Mouse (Mus musculus) heart, embryonic 15.5 days (tissue): ENCODE data around the gene Dedd2. TPM values are rescaled to one million over a fixed set of nuclear protein-coding genes. Genes with fewer than 3 reads are reported as not detected.

Experiments
- ATAC-seq: fragments of 200-750 bp; cut with Nextera tagmentation; replicated peaks from 2 replicates; pipeline ENCODE4 v1.8.0; 2017; ENCODE audit warnings: low read depth, moderate TSS enrichment; ENCODE audit not compliant: insufficient number of reproducible peaks, insufficient read depth, low FRiP score
- H3K27ac ChIP-seq: fragments of 300-500 bp; sonication (generic); 2 replicates; pipeline ENCODE4 v1.5.1; 2015; ENCODE audit warnings: mild to moderate bottlenecking, inconsistent platforms
- H3K27me3 ChIP-seq: fragments of 300-500 bp; sonication (generic); 2 replicates; pipeline ENCODE4 v1.6.1; 2015; ENCODE audit warnings: inconsistent platforms
- H3K36me3 ChIP-seq: fragments of 300-500 bp; sonication (generic); 2 replicates; pipeline ENCODE4 v1.6.1; 2015; ENCODE audit warnings: mild to moderate bottlenecking, inconsistent platforms
- H3K4me1 ChIP-seq: fragments of 300-500 bp; sonication (generic); replicated peaks from 2 replicates; pipeline ENCODE4 v1.6.1; 2015; ENCODE audit warnings: inconsistent platforms
- H3K4me2 ChIP-seq: fragments of 300-500 bp; sonication (generic); 2 replicates; pipeline ENCODE4 v1.6.1; 2015; ENCODE audit warnings: inconsistent platforms, mild to moderate bottlenecking, moderate library complexity
- H3K4me3 ChIP-seq: fragments of 300-500 bp; sonication (generic); 2 replicates; pipeline ENCODE4 v1.5.1; 2015; ENCODE audit warnings: mild to moderate bottlenecking, inconsistent platforms
- H3K9ac ChIP-seq: fragments of 300-500 bp; sonication (generic); 2 replicates; pipeline ENCODE4 v1.6.1; 2015; ENCODE audit warnings: mild to moderate bottlenecking, inconsistent platforms
- H3K9me3 ChIP-seq: fragments of 300-500 bp; sonication (generic); replicated peaks from 2 replicates; pipeline ENCODE4 v1.6.1; 2016; ENCODE audit warnings: inconsistent platforms
- WGBS: fragments of 180-500 bp; shearing (Covaris S2); methylation state at CpG from one replicate; pipeline ENCODE4 v1.1.7; 2015; ENCODE audit warnings: mixed read lengths; 5-methylcytosine and 5-hydroxymethylcytosine counted together
- polyA plus RNA-seq: library from polyadenylated mRNA; unstranded; fragments of >200 nt; fragmentation: Nextera tagmentation; extraction: Ambion mirVana; gene quantifications from 2 replicates; pipeline ENCODE4 v1.2.1, GENCODE M21; 2015

Gene Dedd2
- polyA plus RNA-seq, 1 experiment from 2014 or later: 6.6 TPM

DNA sequence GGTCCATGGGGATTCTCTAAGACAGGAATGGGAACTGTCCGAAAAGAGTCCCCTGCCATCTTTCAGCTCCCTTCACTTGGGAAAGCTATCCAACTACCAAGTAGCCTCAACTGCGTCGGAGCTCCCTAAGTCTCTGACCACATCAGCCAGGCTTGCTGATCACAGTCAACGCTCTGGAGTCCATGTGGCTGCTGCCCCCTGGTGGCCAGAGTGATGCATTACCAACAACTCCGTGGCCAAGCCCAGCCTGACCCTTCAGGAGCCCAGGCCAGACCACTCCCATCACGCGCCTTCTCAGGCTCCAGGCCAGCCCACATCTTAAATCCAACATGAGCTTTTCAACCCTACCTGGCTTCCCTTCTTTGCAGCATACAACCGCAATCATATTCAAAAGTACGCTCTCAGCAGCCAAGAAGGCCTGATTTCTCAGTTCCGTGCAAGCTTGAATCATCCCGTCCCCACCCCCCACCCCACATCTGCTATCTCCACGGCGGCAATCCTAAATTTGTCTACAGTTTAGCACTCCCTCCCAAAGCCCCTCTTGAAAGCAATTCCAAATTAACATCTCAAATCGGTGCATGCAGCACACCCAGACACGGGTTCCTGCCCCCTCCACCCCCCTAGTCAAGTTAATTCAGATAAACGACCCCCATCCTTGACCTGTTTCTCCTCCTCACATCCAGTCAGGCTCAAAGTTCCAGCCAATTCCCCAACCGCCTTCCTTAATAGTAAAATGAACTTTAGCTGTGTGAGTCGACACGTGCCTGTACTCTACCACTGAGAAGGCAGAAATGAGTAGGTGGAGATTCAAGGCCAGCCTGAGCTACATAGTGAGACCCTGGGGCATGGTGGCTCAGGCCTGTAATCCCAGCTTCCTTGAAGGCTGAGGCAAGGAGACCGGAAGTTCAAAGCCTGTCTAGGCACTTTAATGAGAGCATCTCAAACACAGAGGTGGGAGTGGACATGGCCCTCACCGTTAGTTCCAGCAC lies 32.5 kb downstream of the Dedd2 start:
- Histone ChIP-seq H3K4me2 (no peak overlapping the region), H3K9me3 (no peaks in the 10 kb centered on the region), H3K4me3 (no peak overlapping the region), H3K4me1 (no peaks in the 10 kb centered on the region), H3K36me3 (no peaks in the 10 kb centered on the region), H3K27ac (no peak overlapping the region), H3K27me3 (peaks cover 25% of the 10 kb centered on the region), H3K9ac (no peak overlapping the region)
- 26% methylated on average over 21 of the region's 21 CpGs for WGBS
- peak; percentile 72 for ATAC-seq

DNA sequence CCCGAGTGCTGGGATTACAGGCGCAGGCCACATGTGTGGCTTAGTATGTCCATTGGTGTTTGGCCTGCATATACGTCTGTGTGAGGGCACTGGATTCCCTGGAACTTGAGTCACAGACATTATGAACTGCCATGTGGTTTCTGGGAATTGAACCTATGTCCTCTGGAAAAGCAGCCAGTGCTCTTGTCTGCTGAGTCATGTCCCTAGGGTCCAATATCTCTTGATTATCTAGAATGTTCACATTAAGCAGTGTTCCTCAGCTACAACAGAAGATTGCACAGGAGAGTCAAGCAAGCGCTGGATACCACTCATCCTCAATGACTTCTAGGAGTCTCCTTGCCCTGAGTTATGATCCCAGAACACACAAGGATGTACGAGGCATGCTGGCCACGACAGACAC lies 36.3 kb downstream of the Dedd2 start:
- no peak overlapping the region for H3K27ac ChIP-seq
- no peak overlapping the region for H3K4me3 ChIP-seq
- no peaks in the 10 kb centered on the region for H3K9me3 ChIP-seq
- no peak overlapping the region for H3K9ac ChIP-seq
- no peaks in the 10 kb centered on the region for H3K36me3 ChIP-seq
- no peak for ATAC-seq
- no peak overlapping the region for H3K4me2 ChIP-seq
- 70% methylated on average over 6 of the region's 6 CpGs for WGBS
- peaks cover 63% of the 10 kb centered on the region for H3K27me3 ChIP-seq
- H3K4me1 ChIP-seq: peaks cover 15% of the 10 kb centered on the region

DNA sequence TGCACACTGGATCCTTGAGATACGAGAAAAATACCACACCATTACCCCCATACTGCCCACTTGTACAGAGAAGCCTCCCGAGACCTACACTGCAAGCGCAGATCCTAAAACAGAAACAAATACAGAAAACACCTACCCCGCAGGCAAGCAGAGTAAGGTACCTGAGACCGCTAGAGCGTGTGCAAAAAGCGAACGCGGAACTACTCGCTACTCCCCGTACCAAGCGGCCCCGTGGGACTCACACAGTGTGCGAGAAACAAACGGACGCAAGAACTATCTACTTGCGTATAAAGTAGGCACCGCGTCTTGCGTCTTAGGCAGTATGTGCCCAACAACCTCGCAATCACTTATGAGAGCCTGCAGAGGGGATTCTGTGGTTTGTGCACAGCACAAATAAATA lies 38.6 kb downstream of the Dedd2 start:
- peak overlapping the region; percentile 21 for H3K4me3 ChIP-seq
- H3K9me3 ChIP-seq: no peaks in the 10 kb centered on the region
- 6% methylated on average over 21 of the region's 21 CpGs for WGBS
- H3K9ac ChIP-seq: no peak overlapping the region
- peaks cover 80% of the 10 kb centered on the region for H3K27me3 ChIP-seq
- H3K4me1 ChIP-seq: peaks cover 25% of the 10 kb centered on the region
- H3K27ac ChIP-seq: no peak overlapping the region
- H3K36me3 ChIP-seq: no peaks in the 10 kb centered on the region
- ATAC-seq: no peak
- H3K4me2 ChIP-seq: peak overlapping the region; percentile 46

DNA sequence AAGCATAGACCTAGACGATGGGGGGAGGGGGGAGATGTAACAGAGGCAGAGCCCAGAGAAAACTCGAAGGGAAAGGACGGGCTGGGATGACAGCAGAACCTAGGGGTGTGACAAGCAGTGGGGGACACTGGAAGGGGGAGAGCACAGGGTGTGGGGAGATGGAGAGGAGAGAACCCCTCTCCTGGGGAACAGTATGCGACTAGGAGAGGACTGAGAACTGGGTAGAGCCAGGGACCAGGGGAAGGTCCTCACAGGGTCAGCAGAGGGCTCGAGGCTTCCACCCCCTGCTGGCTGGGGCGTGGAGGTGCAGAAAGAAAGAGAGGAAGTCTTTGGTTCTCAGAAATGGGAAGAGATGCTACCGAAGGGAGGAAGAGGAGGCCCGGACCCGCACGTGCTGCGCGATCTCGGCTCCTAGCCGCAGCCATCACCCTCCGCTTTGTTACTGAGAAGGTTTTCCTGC lies 39.1 kb downstream of the Dedd2 start:
- Histone ChIP-seq H3K4me3 (peak overlapping the region; percentile 21), H3K9me3 (no peaks in the 10 kb centered on the region), H3K4me2 (peak overlapping the region; percentile 46), H3K36me3 (no peaks in the 10 kb centered on the region), H3K27me3 (peaks cover 80% of the 10 kb centered on the region), H3K4me1 (peaks cover 25% of the 10 kb centered on the region), H3K9ac (no peak overlapping the region), H3K27ac (no peak overlapping the region)
- WGBS: 2% methylated on average over 14 of the region's 15 CpGs
- ATAC-seq: no peak

DNA sequence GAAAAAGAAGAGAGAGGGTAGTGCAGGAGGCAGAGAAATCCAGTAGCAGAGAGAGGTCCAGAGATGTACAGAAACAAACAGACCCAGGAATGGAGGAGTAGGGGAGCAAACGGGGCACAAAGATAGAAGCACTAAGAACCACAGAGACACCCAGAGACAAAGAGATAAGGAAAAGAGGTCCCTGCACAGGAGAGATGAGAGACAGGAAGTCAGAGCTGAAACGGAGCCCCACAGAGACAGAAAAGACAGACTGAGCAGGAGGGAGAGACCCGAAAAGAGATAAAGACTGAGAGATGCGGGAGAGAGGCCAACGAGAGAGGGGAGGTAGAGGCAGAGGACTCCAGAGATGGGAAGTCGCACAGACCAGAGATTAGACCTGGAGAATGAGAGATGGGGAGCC lies 39.9 kb downstream of the Dedd2 start:
- Histone ChIP-seq H3K4me2 (no peak overlapping the region), H3K9ac (no peak overlapping the region), H3K4me3 (0 out of 2 replicates have a peak overlapping the region, but pooled peaks have one; percentile 52), H3K36me3 (no peaks in the 10 kb centered on the region), H3K9me3 (no peaks in the 10 kb centered on the region), H3K27me3 (peaks cover 88% of the 10 kb centered on the region), H3K4me1 (peaks cover 25% of the 10 kb centered on the region), H3K27ac (no peak overlapping the region)
- 6% methylated on average over 6 of the region's 6 CpGs for WGBS
- ATAC-seq: no peak

DNA sequence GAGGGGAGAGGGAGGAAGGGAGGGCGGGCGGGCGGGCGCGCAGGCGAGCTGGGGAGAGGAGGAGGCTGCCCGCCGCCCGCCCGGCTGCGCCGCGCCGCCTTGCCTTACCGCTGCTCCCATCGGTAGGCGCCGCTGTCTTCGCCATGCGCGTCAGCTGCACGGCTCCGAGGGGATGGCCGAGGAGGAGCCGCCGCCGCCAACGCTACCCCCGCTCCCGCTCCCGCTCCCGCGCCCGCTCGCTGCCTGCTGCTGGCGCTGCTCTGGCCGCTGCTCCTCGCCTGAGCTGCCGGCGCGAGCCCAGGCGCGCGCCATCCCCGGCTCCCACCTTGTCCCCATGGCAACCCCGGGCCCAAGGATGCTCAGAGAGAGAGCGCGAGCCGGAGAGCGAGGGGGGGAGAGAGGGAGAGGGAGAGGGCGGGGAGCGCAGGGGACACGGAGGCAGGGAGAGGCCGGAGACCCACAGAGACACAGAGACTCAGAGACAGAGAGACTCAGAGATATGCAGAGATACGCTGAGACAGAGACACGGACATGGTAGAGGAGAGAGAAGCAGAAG lies 40.7 kb downstream of the Dedd2 start, which contains the start of gene Pou2f2:
Gene Pou2f2 (minus strand): TSS at position 121 of the 556 bp plus-strand sequence.
- WGBS: under 1% methylated on average over 27 of the region's 56 CpGs
- no peaks in the 10 kb centered on the region for H3K36me3 ChIP-seq
- peaks cover 25% of the 10 kb centered on the region for H3K4me1 ChIP-seq
- H3K27me3 ChIP-seq: peaks cover 96% of the 10 kb centered on the region
- H3K27ac ChIP-seq: no peak within 1 kb of the TSS
- 0 out of 2 replicates have a peak within 1 kb of the TSS, but pooled peaks have one; percentile 26 for H3K9ac ChIP-seq
- H3K4me2 ChIP-seq: peak within 1 kb of the TSS; percentile 75
- no peaks in the 10 kb centered on the region for H3K9me3 ChIP-seq
- H3K4me3 ChIP-seq: peak within 1 kb of the TSS; percentile 52
- peak; percentile 77; the same call in 1 of the 2 replicates for ATAC-seq

DNA sequence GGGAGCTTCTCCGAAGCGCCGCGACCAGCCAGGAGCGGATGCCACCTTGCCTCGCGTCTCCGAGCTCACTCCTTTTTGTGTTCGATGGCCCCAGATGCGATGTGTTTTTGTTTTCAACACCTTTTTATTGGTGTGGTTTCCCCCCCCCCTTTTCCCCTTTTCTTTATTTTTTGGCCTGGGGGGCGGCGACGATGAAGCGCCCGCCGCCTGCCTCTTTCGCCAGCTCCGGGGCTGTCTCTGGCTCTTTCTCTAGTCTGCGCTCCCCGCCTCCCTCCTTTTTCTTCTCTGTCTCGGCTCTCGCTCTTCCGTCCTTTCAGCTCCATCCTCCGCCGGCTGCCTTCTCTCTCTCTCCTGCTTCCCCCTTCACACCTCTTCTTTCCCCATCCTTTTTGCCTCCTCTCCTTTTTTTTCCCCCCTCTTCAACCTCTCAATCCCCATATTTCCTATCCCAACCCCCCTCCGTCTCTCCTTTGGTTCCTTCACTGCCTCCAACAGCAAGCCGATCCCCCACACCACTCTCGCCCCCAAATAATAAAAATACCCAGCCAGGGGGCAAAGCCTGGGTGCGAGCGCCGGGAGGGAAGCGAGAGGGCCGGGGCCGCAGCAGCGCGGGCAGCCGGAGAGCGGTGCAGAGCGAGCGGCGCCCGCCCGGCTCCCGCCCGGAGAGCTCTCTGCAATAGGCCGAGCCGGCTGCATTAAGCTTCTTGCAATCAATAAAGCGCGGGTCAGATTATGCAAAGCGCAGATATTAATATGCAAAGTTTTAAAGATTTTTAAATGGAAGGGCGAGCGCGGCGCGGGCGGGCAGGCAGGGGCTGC lies 41.4 kb downstream of the Dedd2 start:
- Histone ChIP-seq H3K27me3 (peaks cover 96% of the 10 kb centered on the region), H3K4me3 (peak overlapping the region; percentile 52), H3K4me2 (peak overlapping the region; percentile 75), H3K36me3 (no peaks in the 10 kb centered on the region), H3K27ac (no peak overlapping the region), H3K9me3 (no peaks in the 10 kb centered on the region), H3K4me1 (peaks cover 25% of the 10 kb centered on the region), H3K9ac (no peak overlapping the region)
- WGBS: 1% methylated on average over 55 of the region's 56 CpGs
- peak; percentile 19; the same call in 1 of the 2 replicates for ATAC-seq

DNA sequence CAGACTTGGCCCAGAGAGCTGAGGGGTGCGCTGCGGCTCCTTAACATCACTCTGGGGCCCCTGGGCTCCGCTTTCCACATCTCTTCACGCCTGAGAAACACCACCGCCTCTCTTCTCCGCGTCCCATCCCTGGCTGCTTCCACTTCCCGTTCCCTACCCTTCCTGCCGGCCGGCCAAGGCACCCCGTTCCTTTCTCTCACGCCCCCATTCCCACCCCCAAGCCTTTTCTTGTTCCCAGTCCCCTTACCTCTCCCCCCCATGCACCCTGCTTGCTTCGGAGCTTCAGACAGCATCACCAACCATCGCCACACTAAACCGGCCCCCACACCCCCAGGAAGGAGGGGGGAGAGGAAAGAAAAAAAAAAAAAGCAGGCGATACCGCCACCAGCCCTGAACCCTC lies 42.1 kb downstream of the Dedd2 start:
- H3K9me3 ChIP-seq: no peaks in the 10 kb centered on the region
- H3K9ac ChIP-seq: no peak overlapping the region
- peaks cover 96% of the 10 kb centered on the region for H3K27me3 ChIP-seq
- 4% methylated on average over 17 of the region's 17 CpGs for WGBS
- peak overlapping the region; percentile 75 for H3K4me2 ChIP-seq
- no peak for ATAC-seq
- H3K27ac ChIP-seq: no peak overlapping the region
- H3K4me1 ChIP-seq: peaks cover 25% of the 10 kb centered on the region
- peak overlapping the region; percentile 52 for H3K4me3 ChIP-seq
- H3K36me3 ChIP-seq: no peaks in the 10 kb centered on the region

DNA sequence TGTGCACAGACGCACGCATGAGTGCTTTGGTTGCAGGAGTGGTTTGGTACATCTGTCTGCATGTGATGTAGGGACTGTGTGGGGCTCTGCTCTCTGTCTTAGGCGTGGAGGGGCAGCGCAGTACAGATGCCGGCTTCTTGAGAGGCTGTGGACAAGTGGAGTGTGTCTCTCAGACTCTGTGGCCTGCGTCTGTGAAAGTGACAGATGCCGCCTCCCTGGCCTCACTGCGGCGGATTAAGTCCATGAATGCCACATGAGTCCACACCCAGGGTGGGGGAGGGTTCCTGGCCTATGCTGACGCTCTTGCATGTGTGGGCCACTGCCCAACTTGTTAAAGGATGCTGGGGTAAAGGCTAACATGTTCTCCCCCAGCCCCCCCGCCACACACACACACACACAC lies 46.1 kb downstream of the Dedd2 start:
- peaks cover 12% of the 10 kb centered on the region for H3K4me1 ChIP-seq
- WGBS: 46% methylated on average over 11 of the region's 11 CpGs

DNA sequence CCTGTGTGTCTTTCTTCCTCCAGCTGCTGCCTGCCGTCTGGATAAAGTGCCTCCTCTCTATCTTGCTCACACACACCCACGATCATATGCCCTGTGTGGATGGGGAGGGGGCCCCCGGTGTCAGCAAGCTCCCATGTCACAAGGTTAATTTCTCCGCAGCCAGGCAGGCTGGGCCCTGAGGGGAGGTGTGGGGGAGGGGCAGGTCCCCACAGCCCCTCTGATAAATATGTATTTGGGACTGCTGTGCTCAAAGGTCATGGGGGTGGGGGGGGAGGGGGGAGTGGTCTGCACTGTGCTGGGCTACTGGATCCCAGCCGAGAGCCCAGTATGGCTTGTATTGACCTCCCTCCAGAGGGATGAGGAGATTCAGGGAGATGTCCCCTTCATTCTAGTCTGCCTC lies 47.7 kb downstream of the Dedd2 start:
- ATAC-seq: no peak
- Histone ChIP-seq H3K4me1 (no peaks in the 10 kb centered on the region), H3K4me2 (no peak overlapping the region), H3K27ac (no peak overlapping the region), H3K9ac (no peak overlapping the region), H3K9me3 (no peaks in the 10 kb centered on the region), H3K4me3 (no peak overlapping the region), H3K36me3 (no peaks in the 10 kb centered on the region), H3K27me3 (peaks cover 73% of the 10 kb centered on the region)
- WGBS: 35% methylated on average over 5 of the region's 5 CpGs

More for the DNA sequence above, 46.1 kb downstream of the Dedd2 start:
- Histone ChIP-seq H3K9ac (no peak overlapping the region), H3K36me3 (no peaks in the 10 kb centered on the region), H3K27ac (no peak overlapping the region), H3K9me3 (no peaks in the 10 kb centered on the region), H3K4me3 (no peak overlapping the region), H3K27me3 (peaks cover 81% of the 10 kb centered on the region), H3K4me2 (no peak overlapping the region)
- ATAC-seq: no peak

DNA sequence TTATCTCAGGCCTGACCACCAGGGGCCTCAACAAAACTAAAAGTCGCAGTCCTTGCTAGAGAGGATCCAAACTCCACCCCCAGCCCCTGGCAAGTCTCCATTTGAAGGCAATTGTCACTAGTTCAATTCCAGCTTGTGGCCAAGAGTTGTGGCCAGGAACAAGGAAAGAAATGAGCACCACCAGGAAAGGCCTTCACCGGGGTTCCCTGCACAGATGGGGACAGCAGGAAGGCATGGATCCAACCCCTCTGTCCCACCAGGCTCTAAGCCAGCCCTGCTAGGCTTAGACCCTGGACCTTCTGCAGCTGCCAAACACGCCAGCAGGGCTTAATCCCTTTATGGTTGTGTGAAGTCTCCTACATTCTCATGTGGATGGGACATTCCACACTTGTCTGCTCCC lies 49.8 kb downstream of the Dedd2 start:
- ATAC-seq: no peak
- no peak overlapping the region for H3K4me3 ChIP-seq
- no peak overlapping the region for H3K27ac ChIP-seq
- no peak overlapping the region for H3K9ac ChIP-seq
- no peak overlapping the region for H3K4me2 ChIP-seq
- 20% methylated on average over 3 of the region's 3 CpGs for WGBS
- H3K27me3 ChIP-seq: peaks cover 60% of the 10 kb centered on the region
- no peaks in the 10 kb centered on the region for H3K36me3 ChIP-seq
- no peaks in the 10 kb centered on the region for H3K4me1 ChIP-seq
- H3K9me3 ChIP-seq: no peaks in the 10 kb centered on the region
